Mouse (Mus musculus): ENCODE data around the gene Gabrb3.
"Not testable (repeated sequence)": the region's sequence is repeated elsewhere in the genome, so short reads cannot be mapped to it uniquely, and the experiment has no call there.

The Gabrb3 gene

GRCm38 (mm10) chr7:57711709-57712108, 292.2 kb downstream of the Gabrb3 start:
- no peak for DNase-seq

- DNase-seq: peak; percentile 38
These were observed 327.3 kb downstream of the Gabrb3 start for GRCm38 (mm10) chr7:57746836-57747235.

GRCm38 (mm10) chr7:57760466-57760865, 341.0 kb downstream of the Gabrb3 start:
- DNase-seq: no peak

GRCm38 (mm10) chr7:57778754-57779153, 359.3 kb downstream of the Gabrb3 start:
- DNase-seq: no peak

- DNase-seq: not testable (repeated sequence)
These were observed 366.6 kb downstream of the Gabrb3 start for GRCm38 (mm10) chr7:57786102-57786501.

GRCm38 (mm10) chr7:57787520-57787919, 368.0 kb downstream of the Gabrb3 start:
- no peak for DNase-seq

GRCm38 (mm10) chr7:57803266-57803665, 383.8 kb downstream of the Gabrb3 start:
- DNase-seq: no peak

- no peak for DNase-seq
These were observed 394.2 kb downstream of the Gabrb3 start for GRCm38 (mm10) chr7:57813716-57814115.

- DNase-seq: no peak
These were observed 422.9 kb downstream of the Gabrb3 start for GRCm38 (mm10) chr7:57842383-57842896.

GRCm38 (mm10) chr7:57867951-57868350, 448.5 kb downstream of the Gabrb3 start:
- DNase-seq: no peak

All from embryo, embryonic 11 days (tissue).